Mouse (Mus musculus) T-cell, adult 2 months (primary cell): Measurements from ENCODE around the gene Kif5a.

Experiments
- DNase-seq: peaks from one replicate; pipeline ENCODE4 v3.0.0; 2022; ENCODE audit warnings: low spot score

Gene Kif5a

DNA sequence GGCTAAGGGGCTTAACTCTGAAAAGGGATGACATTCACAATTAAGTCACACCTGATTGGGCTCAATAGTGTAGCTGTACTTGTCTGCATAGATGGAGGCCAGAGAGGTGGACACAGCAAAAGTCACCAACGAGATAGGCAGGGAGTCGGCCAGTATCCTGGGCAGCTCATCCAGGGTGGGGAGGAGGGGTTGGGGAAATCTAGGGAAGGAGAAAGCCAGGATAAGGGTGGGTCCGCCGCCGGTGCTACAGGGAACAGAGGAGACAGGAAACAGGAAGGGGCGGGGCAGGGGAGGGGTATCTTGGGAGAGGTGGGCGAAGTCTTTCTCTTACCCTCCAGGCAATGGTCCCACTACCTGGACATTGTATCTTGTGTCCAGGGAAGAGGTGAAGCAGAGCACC is 86.4 kb downstream of the Kif5a start:
- no peak for DNase-seq

DNA sequence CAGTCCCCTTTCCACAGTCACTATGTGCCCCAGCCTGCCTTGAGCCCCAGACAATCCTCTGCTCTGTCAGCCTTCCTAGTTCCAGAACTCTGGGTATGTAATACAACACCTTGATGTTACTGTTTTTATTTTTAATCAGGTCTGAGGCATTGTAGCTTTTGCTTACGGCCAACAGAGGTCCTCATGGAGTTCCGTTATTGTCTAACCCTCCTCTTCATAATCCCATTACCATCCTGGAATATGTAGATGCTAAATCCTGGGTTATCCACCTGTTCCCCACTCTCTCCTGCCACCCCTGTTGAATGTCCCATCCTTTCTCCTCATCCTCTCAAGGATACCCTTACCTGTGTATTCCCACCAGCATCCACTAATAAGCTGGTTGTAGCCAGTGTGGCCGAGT is 86.9 kb downstream of the Kif5a start:
- DNase-seq, result no peak
